Mouse (Mus musculus) MEL (cell line): ENCODE data around the gene Stac3. TPM values are rescaled to one million over a fixed set of nuclear protein-coding genes. Genes with fewer than 3 reads are reported as not detected.

Source experiments
- DNase-seq: peaks from one replicate; pipeline ENCODE4 v3.0.0; 2011; ENCODE audit warnings: low read depth, low spot score
- H3K27ac ChIP-seq: 2 replicates; pipeline ENCODE4 v1.5.1; 2012; ENCODE audit warnings: low read depth, mild to moderate bottlenecking, control low read depth, low read length, moderate library complexity; ENCODE audit not compliant: control insufficient read depth
- H3K27me3 ChIP-seq, 2 experiments: fragments of 150-350 bp in 1 of 2; sonication (generic) in 1 of 2; 2 replicates each; pipeline ENCODE4 v1.6.1; 2012; ENCODE audit warnings: low read length in 2 of 2, mild to moderate bottlenecking in 2 of 2, improper control_type of control experiment in 1 of 2, moderate library complexity in 1 of 2; ENCODE audit not compliant: insufficient read depth in 2 of 2, control insufficient read depth in 1 of 2
- H3K36me3 ChIP-seq, 2 experiments: 2 replicates each; pipeline ENCODE4 v1.6.1; 2012 to 2014; ENCODE audit warnings: low read length in 2 of 2, improper control_type of control experiment in 1 of 2, inconsistent platforms in 1 of 2, mild to moderate bottlenecking in 1 of 2; ENCODE audit not compliant: insufficient read depth in 2 of 2, control insufficient read depth in 1 of 2
- H3K4me1 ChIP-seq, 2 experiments: fragments of 150-350 bp in 1 of 2; sonication (generic) in 1 of 2; 2 replicates each; pipeline ENCODE4 v1.6.1; 2012; ENCODE audit warnings: low read length in 2 of 2, improper control_type of control experiment in 1 of 2, mild to moderate bottlenecking in 1 of 2; ENCODE audit not compliant: insufficient read depth in 2 of 2, control insufficient read depth in 1 of 2
- H3K4me3 ChIP-seq, 2 experiments: fragments of 150-350 bp in 1 of 2; sonication (generic) in 1 of 2; 2 replicates each; pipeline ENCODE4 v1.5.1; 2012; ENCODE audit warnings: low read depth in 2 of 2, low read length in 2 of 2, mild to moderate bottlenecking in 2 of 2, moderate library complexity in 2 of 2, control low read depth in 1 of 2, improper control_type of control experiment in 1 of 2; ENCODE audit not compliant: control insufficient read depth in 1 of 2, insufficient read depth in 1 of 2
- H3K79me2 ChIP-seq: 2 replicates; pipeline ENCODE4 v1.6.1; 2012; ENCODE audit warnings: mild to moderate bottlenecking, low read length, moderate library complexity; ENCODE audit not compliant: control insufficient read depth, poor library complexity, insufficient read depth
- H3K9ac ChIP-seq: 2 replicates; pipeline ENCODE4 v1.6.1; 2012; ENCODE audit warnings: low read depth, mild to moderate bottlenecking, control low read depth, low read length, moderate library complexity; ENCODE audit not compliant: control insufficient read depth, poor library complexity, severe bottlenecking
- H3K9me3 ChIP-seq: fragments of 150-350 bp; sonication (generic); replicated peaks from 2 replicates; pipeline ENCODE4 v1.6.1; 2012; ENCODE audit warnings: mild to moderate bottlenecking, low read length, improper control_type of control experiment, moderate library complexity; ENCODE audit not compliant: insufficient read depth
- ELF1 ChIP-seq: IDR thresholded peaks from 2 replicates; pipeline ENCODE4 v1.6.1; 2014; ENCODE audit warnings: low read depth, mild to moderate bottlenecking, inconsistent platforms, low read length, improper control_type of control experiment, moderate library complexity
- GABPA ChIP-seq: IDR thresholded peaks from 2 replicates; pipeline ENCODE4 v1.6.1; 2012; ENCODE audit warnings: low read depth, mild to moderate bottlenecking, inconsistent platforms, low read length, improper control_type of control experiment, moderate library complexity
- KAT2A ChIP-seq: conservative IDR thresholded peaks from 2 replicates; pipeline ENCODE4 v1.6.1; 2012; ENCODE audit warnings: low read depth, low read length, improper control_type of control experiment, inconsistent platforms
- MAFK ChIP-seq: IDR thresholded peaks from 2 replicates; pipeline ENCODE4 v1.6.1; 2011; ENCODE audit warnings: low read depth, mild to moderate bottlenecking, low read length, improper control_type of control experiment, borderline replicate concordance
- MAX ChIP-seq: IDR thresholded peaks from 2 replicates; pipeline ENCODE4 v1.6.1; 2011; ENCODE audit warnings: low read length, improper control_type of control experiment
- MEF2A ChIP-seq: IDR thresholded peaks from 2 replicates; pipeline ENCODE4 v1.6.1; 2014; ENCODE audit warnings: low read depth, mild to moderate bottlenecking, inconsistent platforms, low read length, improper control_type of control experiment; ENCODE audit not compliant: poor library complexity, insufficient replicate concordance, severe bottlenecking; ENCODE audit errors: extremely low read depth
- MYB ChIP-seq: IDR thresholded peaks from 2 replicates; pipeline ENCODE4 v1.6.1; 2011; ENCODE audit warnings: mild to moderate bottlenecking, low read depth, low read length, improper control_type of control experiment
- POLR2A ChIP-seq, 2 experiments: IDR thresholded peaks; 2 replicates each; pipeline ENCODE4 v1.6.1; 2011 to 2012; ENCODE audit warnings: low read length in 2 of 2, mild to moderate bottlenecking in 2 of 2, control low read depth in 1 of 2, improper control_type of control experiment in 1 of 2, low read depth in 1 of 2, moderate library complexity in 1 of 2; ENCODE audit not compliant: control insufficient read depth in 1 of 2, insufficient read depth in 1 of 2, poor library complexity in 1 of 2
- POLR2AphosphoS2 ChIP-seq: IDR thresholded peaks from 2 replicates; pipeline ENCODE4 v1.6.1; 2011; ENCODE audit warnings: low read length, improper control_type of control experiment
- RCOR1 ChIP-seq: IDR thresholded peaks from 2 replicates; pipeline ENCODE4 v1.6.1; 2012; ENCODE audit warnings: low read depth, mild to moderate bottlenecking, inconsistent platforms, low read length, improper control_type of control experiment
- TAL1 ChIP-seq: IDR thresholded peaks from 2 replicates; pipeline ENCODE4 v1.6.1; 2012; ENCODE audit warnings: mild to moderate bottlenecking, inconsistent platforms, low read length, moderate library complexity, mixed read lengths
- TBP ChIP-seq: IDR thresholded peaks from 2 replicates; pipeline ENCODE4 v1.8.0; 2011; ENCODE audit warnings: low read depth, low read length, improper control_type of control experiment
- USF1 ChIP-seq: IDR thresholded peaks from 2 replicates; pipeline ENCODE4 v1.6.1; 2014; ENCODE audit warnings: low read depth, mild to moderate bottlenecking, inconsistent platforms, low read length, improper control_type of control experiment, moderate library complexity
- USF2 ChIP-seq, 2 experiments: IDR thresholded peaks; 2 replicates each; pipeline ENCODE4 v1.6.1; 2011 to 2012; ENCODE audit warnings: improper control_type of control experiment in 2 of 2, low read length in 2 of 2, borderline replicate concordance in 1 of 2, inconsistent platforms in 1 of 2, low read depth in 1 of 2, mild to moderate bottlenecking in 1 of 2; ENCODE audit not compliant: insufficient read depth in 1 of 2
- ZC3H11A ChIP-seq: IDR thresholded peaks from 2 replicates; pipeline ENCODE4 v1.6.1; 2012; ENCODE audit warnings: low read depth, mild to moderate bottlenecking, inconsistent platforms, low read length, improper control_type of control experiment
- ZMIZ1 ChIP-seq: IDR thresholded peaks from 2 replicates; pipeline ENCODE4 v1.6.1; 2012; ENCODE audit warnings: low read depth, mild to moderate bottlenecking, inconsistent platforms, low read length, improper control_type of control experiment, moderate library complexity
- polyA plus RNA-seq, 2 experiments: library from polyadenylated mRNA; stranded (reverse) in 1 of 2; unstranded in 1 of 2; fragments of >175 nt in 1 of 2; fragments of >200 nt in 1 of 2; gene quantifications; 2 replicates each; pipeline versions ENCODE4 v1.2.1 to v1.2.4; 2012; ENCODE audit warnings: low replicate concordance in 2 of 2, low read depth in 1 of 2; ENCODE audit not compliant: insufficient read length in 2 of 2, insufficient read depth in 1 of 2, missing spikeins in 1 of 2
- total RNA-seq: library from RNA; depleted of rRNA; stranded (reverse); fragments of 300-350 nt; gene quantifications from 2 replicates; pipeline ENCODE4 v1.2.3, GENCODE M21; 2012

Stac3 gene
- total and polyA plus RNA-seq, 3 experiments: 0.25 TPM; not detected in 2

GRCm38 (mm10) chr10:127499516-127499915 lies 2.0 kb upstream of the Stac3 start:
- TF ChIP-seq TAL1 (no peak), MYB (no peak), RCOR1 (no peak), MEF2A (no peak), POLR2AphosphoS2 (no peak), GABPA (no peak), USF1 (no peak), ZC3H11A (no peak), USF2 (IDR thresholded peaks at IDR 0.05; ENCODE audit: borderline replicate concordance in 1 of 2, insufficient read depth in 1 of 2, low read depth in 1 of 2, low read length in 2 of 2) (no peak), MAFK (no peak), TBP (no peak), KAT2A (no peak), ELF1 (no peak), ZMIZ1 (no peak), POLR2A (IDR thresholded peaks at IDR 0.05; ENCODE audit: control insufficient read depth in 1 of 2, insufficient read depth in 1 of 2, low read depth in 1 of 2, low read length in 2 of 2, poor library complexity in 1 of 2) (no peak)
- H3K27me3 ChIP-seq: no peaks in the 10 kb centered on the region
- no peak overlapping the region for H3K4me3 ChIP-seq
- H3K79me2 ChIP-seq: no peaks in the 10 kb centered on the region
- H3K9ac ChIP-seq: no peak overlapping the region
- H3K9me3 ChIP-seq: no peaks in the 10 kb centered on the region
- no peak overlapping the region for H3K27ac ChIP-seq
- no peaks in the 10 kb centered on the region for H3K4me1 ChIP-seq
- DNase-seq: no peak
- no peaks in the 10 kb centered on the region; a peak in 2 of 4 replicates for H3K36me3 ChIP-seq

GRCm38 (mm10) chr10:127500042-127500441 lies 1.4 kb upstream of the Stac3 start:
- Histone ChIP-seq H3K79me2 (no peaks in the 10 kb centered on the region), H3K9me3 (no peaks in the 10 kb centered on the region), H3K27ac (no peak overlapping the region), H3K4me3 (no peak overlapping the region), H3K4me1 (no peaks in the 10 kb centered on the region), H3K36me3 (no peaks in the 10 kb centered on the region; a peak in 2 of 4 replicates), H3K27me3 (no peaks in the 10 kb centered on the region), H3K9ac (no peak overlapping the region)
- no peak for TF ChIP-seq MAX
- DNase-seq: no peak
